Comparison of ENCODE assay signal across 19 mouse cellular contexts in the genomic region with DNA sequence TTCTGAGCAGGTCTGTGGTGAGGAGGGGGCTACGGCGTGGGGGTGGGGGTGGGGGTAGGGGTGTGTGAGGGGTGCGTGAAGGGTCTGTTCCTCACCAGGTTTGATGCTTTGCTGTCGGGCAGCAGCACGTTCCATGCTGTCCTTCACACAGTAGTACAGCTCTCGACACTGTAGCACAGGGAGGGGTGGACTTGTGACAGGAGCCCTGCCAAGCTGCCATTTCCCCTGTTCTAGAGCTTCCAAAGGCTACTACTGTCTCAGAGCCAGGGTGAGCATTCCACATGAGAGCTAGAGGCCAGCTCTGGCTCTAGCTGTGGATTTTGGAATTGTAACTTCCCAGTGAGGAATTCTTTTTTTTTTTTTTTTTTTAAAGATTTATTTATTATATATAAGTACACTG. TPM values are rescaled to one million over a fixed set of nuclear protein-coding genes. Genes with fewer than 3 reads are reported as not detected.
"Had no signal": no experiment of that assay in that cellular context is flagged by ENCODE, and none has a peak within 500 bp of the region (broad histone marks: within the 10 kb centered on the region; RNA-seq: fewer than 3 reads in every experiment).

No protein-coding gene starts in this region.

- H3K27me3 ChIP-seq: kidney, embryonic 15.5 days; liver, embryonic 13.5 days had no signal

- H3K4me2 ChIP-seq: kidney, embryonic 15.5 days; liver, embryonic 13.5 days; lung, embryonic 14.5 days; midbrain, embryonic 11.5 days had no signal

- H3K9ac ChIP-seq: kidney, embryonic 15.5 days; liver, embryonic 13.5 days; lung, embryonic 14.5 days had no signal

- H3K27ac ChIP-seq: kidney, embryonic 15.5 days; left cerebral cortex, adult 2 months; liver, embryonic 13.5 days had no signal

- H3K9me3 ChIP-seq: kidney, embryonic 15.5 days; liver, embryonic 13.5 days had no signal

- DNase-seq: kidney, adult 11 months; kidney, adult 8-10 months; kidney, postnatal 10 days; kidney, postnatal 36 days; layer of hippocampus, postnatal 36 days; liver, embryonic 13.5 days; lung, embryonic 14.5 days; lung, postnatal 36 days; midbrain, embryonic 14.5 days; right cerebral cortex, postnatal 4 days; thymus, postnatal 25 days had no signal

- H3K4me3 ChIP-seq: kidney, embryonic 15.5 days; left cerebral cortex, adult 2 months; liver, embryonic 13.5 days had no signal

RNA-seq across cellular contexts. Expression of gene Mybpc3, which starts 25.0 kb away (rescaled TPM):
- total RNA-seq: liver, adult 2 months; megakaryocyte progenitor cell, adult 5-6 weeks; midbrain, postnatal 0 days had no signal
- polyA plus RNA-seq: midbrain, embryonic 11.5 days; midbrain, embryonic 14.5 days; midbrain, postnatal 0 days; neural tube, embryonic 14.5 days had no signal

RNA-seq across cellular contexts. Expression of gene Nr1h3, which starts 59.7 kb away (rescaled TPM):
- total RNA-seq: megakaryocyte-erythroid progenitor cell, adult 5-6 weeks had no signal
